Mouse (Mus musculus) large intestine, adult 2 months (tissue): ENCODE data around the gene Atn1. TPM values are rescaled to one million over a fixed set of nuclear protein-coding genes. Genes with fewer than 3 reads are reported as not detected.
A peak's percentile ranks its signal among the peaks of the same experiment; 100 is the strongest.
"Not testable (repeated sequence)": the region's sequence is repeated elsewhere in the genome, so short reads cannot be mapped to it uniquely, and the experiment has no call there.

Source experiments
- DNase-seq: peaks from one replicate; pipeline ENCODE4 v3.0.0-alpha.2; 2012; ENCODE audit warnings: low read depth, low spot score
- WGBS: fragments of 180-500 bp; shearing (Covaris S2); methylation state at CpG from one replicate; pipeline ENCODE4 v1.1.7; 2018; 5-methylcytosine and 5-hydroxymethylcytosine counted together
- polyA plus RNA-seq: library from polyadenylated mRNA; depleted of rRNA; stranded (reverse); fragments of >200 nt; gene quantifications from 2 replicates; pipeline ENCODE4 v1.2.3, GENCODE M21; 2012; rRNA removed

Gene Atn1
- polyA plus RNA-seq, result 31.9 and 33.6 TPM in 2 replicates

- WGBS, result under 1% methylated on average over 77 of the region's 100 CpGs
- DNase-seq, result no peak
Observed at GRCm38 (mm10) chr6:124755831-124756595, at the start of gene Atn1, which contains the start of gene Gm45234. Gene Atn1, minus strand, starts transcription at chr6:124756524. Gene Gm45234, minus strand, starts transcription at chr6:124756021.

DNA sequence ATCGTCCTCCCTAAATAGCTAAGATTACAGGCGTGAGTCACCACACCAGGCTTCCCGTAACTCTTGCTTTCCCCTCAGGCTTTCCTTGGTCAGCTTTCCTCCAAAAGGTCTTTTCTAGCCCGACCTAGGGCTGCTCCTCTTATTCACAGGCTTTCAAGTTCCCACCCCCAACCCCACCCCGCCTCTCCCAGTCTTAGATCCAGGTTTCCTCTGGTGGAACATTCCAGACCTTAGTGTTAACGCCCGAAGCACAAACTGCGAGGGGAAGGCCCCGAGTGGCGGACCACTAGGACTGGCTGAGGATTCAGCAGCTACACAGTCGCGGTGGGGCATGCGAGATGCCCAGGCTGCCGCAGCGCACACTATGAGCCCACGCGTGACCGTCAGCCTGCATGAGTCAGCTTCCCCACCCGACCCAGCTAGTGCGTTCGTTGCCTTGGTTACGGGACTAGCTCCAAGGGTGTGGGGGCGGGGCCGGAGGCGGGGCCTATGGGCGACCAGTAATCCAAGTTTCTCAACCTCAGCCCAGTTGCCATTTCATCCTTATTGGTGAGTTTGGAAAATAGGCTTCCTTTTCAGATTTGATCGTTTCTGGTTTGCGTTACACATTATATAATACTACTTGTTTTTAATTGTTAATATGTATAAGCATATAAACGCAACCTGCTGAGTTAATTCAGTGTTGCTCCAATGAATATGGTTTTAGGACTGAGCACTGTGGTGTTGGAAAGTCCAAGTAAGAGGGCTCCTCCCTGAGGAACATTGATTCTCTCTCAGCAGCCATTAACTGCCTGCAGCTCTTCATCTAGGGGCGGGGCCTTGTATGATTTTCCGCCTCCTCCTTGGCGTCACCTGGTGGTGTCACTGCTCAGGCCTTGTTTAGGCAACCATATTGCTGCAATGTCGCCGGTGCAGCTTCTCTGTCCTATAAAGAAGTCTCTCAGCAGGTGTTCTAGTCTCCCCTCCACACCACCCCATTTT, 49.3 kb upstream of the Atn1 start:
- WGBS, result under 1% methylated on average over 34 of the region's 34 CpGs
- peak; percentile 96 for DNase-seq

DNA sequence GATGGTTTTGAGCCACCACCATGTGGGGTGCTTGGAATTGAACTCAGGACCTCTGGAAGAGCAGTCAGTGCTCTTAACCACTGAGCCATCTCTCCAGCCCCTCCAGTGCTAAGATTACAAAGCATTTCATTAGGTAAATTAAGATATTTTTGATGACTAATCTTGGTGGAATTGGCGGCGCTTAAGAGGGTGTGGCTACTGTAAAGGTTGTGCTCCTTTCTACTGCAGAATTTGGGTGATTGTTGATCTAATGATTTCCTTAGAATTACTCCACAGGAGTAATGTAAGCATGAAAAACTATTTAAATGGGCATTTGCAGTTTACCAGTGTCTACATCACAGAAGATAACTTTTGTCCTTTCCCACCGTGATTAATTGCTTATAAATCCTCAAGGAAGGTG, 48.0 kb upstream of the Atn1 start:
- DNase-seq, result no peak
- 68% methylated on average over 3 of the region's 3 CpGs for WGBS

DNA sequence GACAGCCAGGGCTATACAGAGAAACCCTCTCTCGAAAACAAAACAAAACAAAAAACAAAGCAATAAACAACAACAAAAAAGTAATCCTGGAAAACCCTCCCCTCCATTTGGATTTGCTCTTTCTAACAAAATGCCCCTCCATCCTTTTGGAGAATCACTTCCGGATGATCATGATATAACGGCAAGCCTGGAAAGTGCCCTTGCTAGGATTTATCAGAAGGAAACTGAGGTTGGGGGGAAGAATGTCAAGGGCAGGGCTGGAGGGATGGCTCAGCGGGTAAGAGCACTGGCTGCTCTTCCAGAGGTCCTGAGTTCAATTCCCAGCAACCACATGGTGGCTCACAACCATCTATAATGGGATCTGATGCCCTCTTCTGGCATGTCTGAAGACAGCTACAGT, 47.4 kb upstream of the Atn1 start:
- not testable (repeated sequence) for DNase-seq
- 98% methylated on average over 4 of the region's 4 CpGs for WGBS

GRCm38 (mm10) chr6:124803061-124803460, 46.7 kb upstream of the Atn1 start:
- WGBS, result 75% methylated on average over 3 of the region's 3 CpGs
- DNase-seq, result no peak

DNA sequence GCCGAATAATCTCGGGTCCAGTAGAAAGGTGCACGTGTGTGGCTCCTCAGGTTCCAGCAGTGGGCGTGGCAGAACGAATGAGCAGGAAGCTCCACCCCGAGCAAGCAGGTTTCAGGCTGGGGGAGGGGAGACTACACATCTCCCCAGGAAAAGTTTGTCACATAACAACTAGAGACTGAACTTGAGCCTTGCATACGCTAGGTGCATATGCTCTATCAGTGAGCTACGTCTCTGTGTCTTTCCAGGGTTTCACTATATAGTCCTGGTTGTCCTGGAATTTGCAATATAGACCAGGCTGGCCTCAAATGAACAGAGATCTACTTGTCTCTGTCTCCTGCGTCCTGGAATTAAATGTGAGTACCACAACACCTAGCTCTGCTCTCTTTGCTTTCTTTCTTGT, 46.1 kb upstream of the Atn1 start:
- DNase-seq, result not testable (repeated sequence)
- 11% methylated on average over 7 of the region's 9 CpGs for WGBS

DNA sequence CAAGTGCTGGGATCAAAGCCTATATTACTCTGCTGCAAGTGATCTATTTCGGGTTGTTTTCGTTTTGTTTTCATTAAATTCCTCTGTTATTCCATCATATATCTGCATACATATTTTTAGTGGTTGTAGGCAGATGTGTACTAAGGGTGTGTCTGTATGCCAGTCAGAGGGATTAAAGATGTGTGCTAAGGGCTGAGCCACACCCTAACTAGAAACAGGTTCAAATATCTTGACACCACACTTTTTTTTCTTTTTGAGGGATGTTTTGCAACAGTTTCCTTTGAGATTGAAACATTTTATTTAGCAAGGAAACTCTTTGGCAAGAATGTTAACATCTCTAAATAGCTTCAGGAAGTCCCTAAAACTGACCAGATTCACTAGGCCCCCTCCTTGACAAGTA, 39.9 kb upstream of the Atn1 start:
- no peak for DNase-seq
- WGBS, result 23% methylated on average over 2 of the region's 2 CpGs

DNA sequence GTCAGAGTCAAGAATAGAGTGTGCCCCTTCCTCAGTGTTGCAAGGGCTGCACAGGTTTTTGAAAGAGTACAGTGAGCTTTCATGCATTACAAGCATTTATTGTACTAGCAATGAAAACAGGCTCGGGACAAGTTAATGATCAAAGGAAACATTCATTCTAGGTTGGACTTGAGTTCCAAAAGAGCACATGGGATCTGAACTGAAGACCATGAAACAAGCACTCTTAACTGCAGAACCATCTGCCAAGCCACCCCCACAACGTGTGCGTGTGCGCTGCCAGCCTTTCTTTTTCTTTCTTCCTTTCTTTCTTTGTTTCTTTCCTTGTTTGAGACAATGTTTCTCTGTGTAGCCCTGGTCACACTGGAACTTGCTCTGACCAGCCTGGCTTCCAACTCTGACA, 39.5 kb upstream of the Atn1 start:
- WGBS, result 34% methylated on average over 4 of the region's 4 CpGs
- no peak for DNase-seq

- 88% methylated on average over 3 of the region's 3 CpGs for WGBS
- DNase-seq, result no peak
Observed at GRCm38 (mm10) chr6:124791911-124792310, 35.6 kb upstream of the Atn1 start.

DNA sequence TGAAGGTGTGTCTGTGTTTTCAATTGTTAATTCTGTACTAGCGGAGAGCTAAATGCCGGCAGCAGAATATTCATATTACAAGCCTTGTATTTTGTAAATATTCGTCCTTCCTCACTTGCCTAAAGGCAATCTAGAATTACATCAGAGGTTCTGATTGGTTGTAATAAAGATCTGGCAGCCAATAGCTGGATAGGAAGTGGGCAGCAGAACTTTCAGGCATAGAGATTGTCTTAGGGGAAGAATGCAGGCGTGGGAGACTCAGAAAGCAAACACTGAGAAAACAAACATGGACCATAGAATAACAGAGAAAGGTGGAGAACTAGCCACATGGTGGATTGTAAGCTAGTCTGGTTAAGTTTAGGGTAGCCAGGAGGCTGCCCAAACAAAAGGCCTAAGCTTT, 33.8 kb upstream of the Atn1 start:
- WGBS, result 44% methylated on average over 4 of the region's 4 CpGs
- DNase-seq, result no peak

- no peak for DNase-seq
- WGBS, result 87% methylated on average over 4 of the region's 4 CpGs
Observed at GRCm38 (mm10) chr6:124789519-124789918, 33.2 kb upstream of the Atn1 start.

- WGBS, result 83% methylated on average over 10 of the region's 10 CpGs
- DNase-seq, result no peak
Observed at GRCm38 (mm10) chr6:124787722-124788121, 31.4 kb upstream of the Atn1 start.

- WGBS, result 32% methylated on average over 8 of the region's 8 CpGs
- DNase-seq, result no peak
Observed at GRCm38 (mm10) chr6:124786756-124787420, 30.6 kb upstream of the Atn1 start.

DNA sequence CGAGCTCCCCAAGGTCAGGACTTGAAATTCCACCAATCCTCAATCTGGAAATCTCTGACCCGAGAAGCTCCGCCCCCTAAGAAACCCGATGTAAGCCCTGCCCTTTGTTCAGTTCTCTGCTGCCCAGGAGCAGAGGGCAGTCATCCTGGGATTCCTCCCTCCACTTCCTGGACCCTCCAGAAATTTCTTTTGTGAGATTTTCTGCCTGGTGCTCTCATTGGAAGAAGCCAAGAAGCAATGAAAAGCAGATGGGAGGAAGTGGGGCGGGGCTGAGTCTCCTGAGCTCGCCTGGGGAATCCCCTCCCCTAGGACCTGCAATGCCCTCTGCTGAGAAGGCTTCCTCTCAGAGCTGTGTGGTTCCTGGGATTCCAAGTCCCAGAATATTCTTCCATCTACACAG, 26.1 kb upstream of the Atn1 start:
- DNase-seq, result no peak
- WGBS, result 9% methylated on average over 6 of the region's 6 CpGs

DNA sequence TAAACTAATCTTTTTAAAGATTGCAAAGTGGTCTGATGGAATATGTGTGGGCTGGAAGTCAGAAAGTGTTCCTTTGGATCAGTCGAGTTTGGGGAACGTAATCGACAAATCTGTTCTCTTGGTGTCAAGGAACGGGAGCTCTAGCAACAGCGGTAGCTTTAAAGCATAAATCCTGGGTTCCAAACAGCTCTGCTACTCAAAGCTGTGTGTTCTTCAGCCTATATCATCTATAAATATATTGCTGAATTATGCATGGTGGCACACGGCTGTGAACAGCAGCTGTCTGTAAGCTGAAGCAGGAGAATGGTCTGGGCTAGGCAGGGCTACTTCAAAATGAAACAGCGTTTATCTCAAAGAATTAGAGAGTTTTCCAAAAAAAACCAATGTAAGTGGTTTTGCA, 24.6 kb upstream of the Atn1 start:
- no peak for DNase-seq
- WGBS, result 90% methylated on average over 7 of the region's 7 CpGs

- DNase-seq, result no peak
- 16% methylated on average over 10 of the region's 10 CpGs for WGBS
Observed at GRCm38 (mm10) chr6:124779984-124780416, 23.7 kb upstream of the Atn1 start.

- WGBS, result 2% methylated on average over 23 of the region's 23 CpGs
- DNase-seq, result no peak
Observed at GRCm38 (mm10) chr6:124779222-124779983, 23.1 kb upstream of the Atn1 start, which contains the start of gene Lrrc23. Gene Lrrc23, minus strand, starts transcription at chr6:124779727.

GRCm38 (mm10) chr6:124770511-124770910, 14.2 kb upstream of the Atn1 start:
- DNase-seq, result no peak
- WGBS, result 92% methylated on average over 15 of the region's 15 CpGs

- WGBS, result 79% methylated on average over 7 of the region's 7 CpGs
- DNase-seq, result no peak
Observed at GRCm38 (mm10) chr6:124770013-124770412, 13.7 kb upstream of the Atn1 start.
